Mouse (Mus musculus): ENCODE results near the gene Ncdn.

The Ncdn gene

DNA sequence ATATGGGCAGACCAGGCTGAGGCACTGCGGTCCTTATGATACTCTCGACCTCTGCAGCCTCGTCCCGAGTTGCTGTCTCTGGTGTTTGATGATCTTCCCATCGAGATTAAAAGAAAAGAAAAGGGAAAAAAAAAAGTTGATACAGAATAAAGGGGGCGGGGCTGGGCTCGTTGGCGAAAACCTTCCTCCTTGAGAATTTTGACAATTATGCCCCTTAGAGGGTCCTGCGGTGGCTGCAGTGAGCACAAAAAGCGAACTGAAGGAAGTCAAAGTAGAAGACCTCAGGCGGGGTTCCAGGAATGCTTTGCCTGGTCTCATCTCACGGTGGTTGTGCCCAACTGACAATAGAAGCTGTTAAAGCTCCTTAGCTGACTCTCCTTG lies 983 bp upstream of the Ncdn start:
- in situ Hi-C loops (cut with MboI; ENCODE audit: unreplicated experiment in 2 of 2): loop anchor here in 1 of 2 experiments (10.0 kb wide), 1 partner anchor 491 kb away; the partner anchor contains the start of gene Smim12

GRCm38 (mm10) chr4:126752608-126753141 lies 563 bp downstream of the Ncdn start:
- in situ Hi-C loops (cut with MboI; ENCODE audit: unreplicated experiment in 2 of 2): loop anchor here in 1 of 2 experiments (10.0 kb wide), 1 partner anchor 492 kb away; the partner anchor contains the start of gene Smim12

DNA sequence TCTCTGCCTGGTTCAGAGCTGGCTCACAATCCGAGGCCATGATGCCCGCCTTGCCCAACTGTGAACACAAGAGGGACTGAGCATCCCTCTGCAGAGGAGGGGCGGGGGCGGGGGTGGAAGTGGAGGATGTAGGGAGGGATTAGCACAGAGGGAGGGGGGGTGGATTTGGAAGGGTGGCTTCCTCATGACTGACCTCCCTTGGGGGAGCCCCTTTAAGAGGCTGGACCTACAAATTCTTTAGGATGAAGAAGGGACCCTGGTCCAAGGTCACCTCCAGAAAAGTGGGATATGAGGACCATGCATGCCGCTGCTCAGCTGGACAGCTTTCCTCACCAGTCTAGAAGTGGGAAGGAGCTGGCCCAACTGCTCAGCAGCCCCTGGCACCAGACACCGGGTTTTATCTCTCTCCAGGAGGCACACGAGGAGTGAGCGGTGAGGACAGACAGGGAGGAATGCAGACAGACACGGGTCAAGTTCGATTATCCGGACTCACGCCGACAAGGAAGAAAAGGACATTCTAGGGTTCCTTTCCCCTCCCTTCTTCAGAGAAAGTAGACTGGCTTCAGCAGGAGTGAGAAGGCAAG lies 1.1 kb downstream of the Ncdn start:
- in situ Hi-C loops (cut with MboI; ENCODE audit: unreplicated experiment in 2 of 2): loop anchor here in 1 of 2 experiments (10.0 kb wide), 1 partner anchor 493 kb away; the partner anchor contains the start of gene Smim12

DNA sequence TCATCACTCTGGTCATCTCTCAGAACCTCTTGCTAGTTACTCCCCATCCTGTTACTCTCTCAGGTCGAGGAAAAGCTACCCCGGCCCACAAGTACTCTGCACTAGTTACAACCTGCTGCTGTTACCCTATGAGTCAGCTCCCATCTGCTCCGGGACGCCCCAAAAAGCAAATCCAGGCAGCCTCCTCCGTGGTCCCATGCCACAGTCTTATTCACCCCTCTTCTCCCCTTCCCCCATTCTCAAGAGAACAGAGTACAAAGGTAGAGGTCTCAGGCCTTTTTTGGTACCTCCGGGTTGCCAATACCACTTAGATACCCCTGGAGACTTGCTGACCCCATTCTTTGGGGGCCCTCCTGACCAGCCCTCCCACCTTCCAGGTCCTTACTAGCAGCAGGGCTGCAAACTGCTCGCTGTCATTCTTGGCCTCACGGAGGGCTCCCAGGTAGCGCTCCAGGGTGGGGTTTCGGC lies 1.6 kb downstream of the Ncdn start:
- in situ Hi-C loops (cut with MboI; ENCODE audit: unreplicated experiment in 2 of 2): loop anchor here in 1 of 2 experiments (10.0 kb wide), 1 partner anchor 493 kb away; the partner anchor contains the start of gene Smim12

- in situ Hi-C loops (cut with MboI; ENCODE audit: unreplicated experiment in 2 of 2): loop anchor here in 1 of 2 experiments (10.0 kb wide), 1 partner anchor 494 kb away; the partner anchor contains the start of gene Smim12
These were observed 2.2 kb downstream of the Ncdn start for GRCm38 (mm10) chr4:126750863-126751555.

DNA sequence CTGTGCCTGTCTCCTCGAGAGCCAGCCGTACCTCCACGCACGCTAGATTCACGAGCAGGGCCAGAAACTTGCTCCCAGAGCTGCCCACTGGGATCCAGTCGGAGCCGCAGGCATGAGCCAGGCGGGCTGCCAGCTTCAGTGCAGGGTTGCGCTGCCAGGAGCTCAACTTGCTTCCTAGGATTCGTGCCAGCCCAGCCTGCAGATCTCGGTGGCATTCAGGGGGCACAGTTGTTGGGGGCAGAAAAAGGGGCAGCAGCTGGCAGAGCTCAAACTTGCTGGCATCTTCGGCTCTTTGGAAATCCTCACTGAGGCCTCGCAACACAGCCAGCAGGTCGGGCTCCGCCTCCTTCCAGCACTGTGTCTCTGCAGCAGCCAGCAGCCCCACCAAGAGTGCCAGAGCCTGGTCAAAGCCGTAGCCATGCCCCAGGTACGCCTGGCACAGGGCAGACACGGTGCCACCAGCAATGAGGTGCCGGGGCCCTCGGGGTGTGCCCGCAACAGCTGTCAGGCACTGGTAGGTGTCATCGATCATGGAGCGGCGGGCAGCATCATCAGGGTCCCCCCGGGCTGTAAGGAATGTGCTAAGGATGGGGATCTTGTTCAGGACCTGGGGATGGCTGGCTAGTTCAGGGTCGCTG lies 3.1 kb downstream of the Ncdn start:
- in situ Hi-C loops (cut with MboI; ENCODE audit: unreplicated experiment in 2 of 2): loop anchor here in 1 of 2 experiments (10.0 kb wide), 1 partner anchor 495 kb away; the partner anchor contains the start of gene Smim12

GRCm38 (mm10) chr4:126749553-126749952 lies 3.7 kb downstream of the Ncdn start:
- in situ Hi-C loops (cut with MboI; ENCODE audit: unreplicated experiment in 2 of 2): loop anchor here (5.0 to 25.0 kb wide), 4 partner anchors 88 to 488 kb away; partner anchors contain the start of genes Clspn (in 2 of the 2) and Smim12 (in 1 of the 2)

DNA sequence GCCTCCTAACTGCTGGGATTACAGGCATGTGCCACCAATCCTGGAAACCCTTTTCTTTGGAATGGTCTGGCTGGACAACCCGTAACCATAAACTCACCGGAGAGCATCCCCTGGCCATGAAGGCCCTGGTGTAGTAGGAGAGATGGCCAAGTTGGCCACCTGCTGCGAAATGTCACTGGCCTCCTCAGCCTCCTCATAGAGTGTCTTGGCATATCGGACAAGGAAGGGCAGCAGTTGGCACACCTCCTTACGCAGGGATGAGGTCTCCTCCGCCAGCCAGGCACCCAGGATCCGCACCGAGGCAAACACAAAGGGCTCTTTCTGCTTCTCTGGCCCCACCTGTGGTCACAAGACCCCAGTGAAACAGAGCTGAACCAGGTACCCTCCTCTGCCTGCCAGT lies 4.9 kb downstream of the Ncdn start:
- in situ Hi-C loops (cut with MboI; ENCODE audit: unreplicated experiment in 2 of 2): loop anchor here (5.0 to 25.0 kb wide), 4 partner anchors 89 to 489 kb away; partner anchors contain the start of genes Clspn (in 2 of the 2) and Smim12 (in 1 of the 2)

DNA sequence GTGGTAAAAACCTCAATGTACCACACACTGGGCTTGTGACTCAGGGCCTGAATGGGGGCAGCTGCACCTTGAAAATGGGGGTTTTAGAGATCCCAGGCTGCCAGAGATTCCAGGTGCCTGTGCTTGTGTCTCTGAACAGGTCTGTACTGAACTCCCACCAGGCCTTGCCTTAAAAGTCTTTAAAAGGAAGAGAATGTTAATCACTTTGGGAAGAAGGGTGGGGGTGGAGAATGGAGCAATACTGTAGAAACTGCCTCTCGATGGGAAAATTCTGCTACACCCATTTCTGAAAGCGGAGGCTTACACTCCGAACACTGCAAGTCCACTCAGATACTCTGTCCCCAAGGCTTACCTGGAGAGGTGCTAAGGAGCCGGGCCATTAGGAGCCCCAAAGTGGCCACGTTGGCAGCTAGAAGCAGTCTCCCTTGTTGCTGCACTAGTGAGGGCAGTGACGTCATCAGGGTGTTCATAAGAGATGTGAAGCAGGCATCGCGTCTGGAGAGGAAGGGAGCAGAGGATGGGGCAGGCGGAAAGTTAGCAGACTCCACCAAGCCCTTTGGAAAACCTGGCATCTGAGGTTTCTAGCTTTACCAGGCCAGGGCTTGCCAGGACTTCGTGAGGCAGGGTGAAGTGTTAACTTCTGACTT lies 6.9 kb downstream of the Ncdn start:
- in situ Hi-C loops (cut with MboI; ENCODE audit: unreplicated experiment in 2 of 2): loop anchor here (5.0 to 25.0 kb wide), 4 partner anchors 91 to 491 kb away; partner anchors contain the start of genes Clspn (in 2 of the 2) and Smim12 (in 1 of the 2)

DNA sequence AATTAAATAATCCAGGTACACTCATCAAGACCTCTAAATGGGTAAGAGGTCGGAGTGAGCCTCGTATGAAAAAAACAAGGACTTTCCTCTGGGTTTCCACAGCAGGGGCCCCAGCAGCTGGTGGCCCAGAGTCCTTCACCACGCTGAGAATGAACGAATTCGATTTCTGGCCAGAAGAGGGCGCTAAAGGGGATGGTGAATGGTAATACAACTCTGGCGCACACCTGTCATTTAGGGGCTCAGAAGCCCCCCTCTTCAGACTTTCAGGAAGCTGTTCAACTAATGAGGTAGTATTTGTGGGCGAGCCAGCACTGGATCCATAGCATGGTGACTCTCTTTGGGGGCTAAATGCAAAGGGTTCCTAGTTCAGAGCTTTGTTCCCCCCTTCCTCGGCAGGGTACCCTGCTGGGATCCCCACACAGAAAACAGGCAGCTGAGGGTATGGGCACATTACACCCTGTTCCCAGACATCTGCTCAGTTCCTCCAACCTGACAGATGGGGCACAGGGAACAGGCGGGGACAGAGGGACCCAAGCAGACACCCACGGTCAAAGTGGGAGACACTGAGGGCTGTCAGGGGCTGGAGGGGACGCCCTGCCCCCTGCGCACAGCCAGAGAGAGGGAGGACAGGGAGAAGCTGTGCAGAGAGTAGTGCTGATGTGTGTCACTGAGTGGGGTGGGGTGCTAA lies 7.6 kb downstream of the Ncdn start:
- in situ Hi-C loops (cut with MboI; ENCODE audit: unreplicated experiment in 2 of 2): loop anchor here (5.0 to 25.0 kb wide), 4 partner anchors 92 to 492 kb away; partner anchors contain the start of genes Clspn (in 2 of the 2) and Smim12 (in 1 of the 2)

GRCm38 (mm10) chr4:126744831-126745230 lies 8.4 kb downstream of the Ncdn start:
- in situ Hi-C loops (cut with MboI; ENCODE audit: unreplicated experiment in 2 of 2): loop anchor here (5.0 to 25.0 kb wide), 5 partner anchors 92 to 492 kb away; partner anchors contain the start of genes Clspn (in 2 of the 2) and Smim12 (in 1 of the 2)

DNA sequence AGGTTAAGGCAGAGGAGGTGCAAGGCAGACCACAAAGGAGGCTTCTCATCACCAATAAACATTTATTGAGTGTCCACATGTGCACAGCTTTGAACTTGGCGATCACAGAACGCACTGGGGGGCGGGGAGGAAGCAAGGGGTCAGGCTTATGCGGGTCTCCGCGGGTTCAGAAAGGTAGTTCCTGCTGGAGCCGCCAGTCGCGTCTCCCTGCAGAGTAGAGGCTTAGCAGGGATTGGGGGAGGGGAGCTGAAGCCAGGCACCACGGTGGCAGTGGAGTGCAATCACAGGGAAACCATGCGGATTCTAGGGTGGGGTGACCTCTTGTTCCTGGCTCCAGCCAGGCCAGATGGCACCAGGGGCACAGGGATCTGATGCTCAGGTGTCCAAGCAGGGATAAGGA lies 9.5 kb downstream of the Ncdn start:
- in situ Hi-C loops (cut with MboI; ENCODE audit: unreplicated experiment in 2 of 2): loop anchor here in 1 of 2 experiments (5.0 to 25.0 kb wide), 2 partner anchors 146 to 494 kb away; partner anchors contain the start of gene Smim12

DNA sequence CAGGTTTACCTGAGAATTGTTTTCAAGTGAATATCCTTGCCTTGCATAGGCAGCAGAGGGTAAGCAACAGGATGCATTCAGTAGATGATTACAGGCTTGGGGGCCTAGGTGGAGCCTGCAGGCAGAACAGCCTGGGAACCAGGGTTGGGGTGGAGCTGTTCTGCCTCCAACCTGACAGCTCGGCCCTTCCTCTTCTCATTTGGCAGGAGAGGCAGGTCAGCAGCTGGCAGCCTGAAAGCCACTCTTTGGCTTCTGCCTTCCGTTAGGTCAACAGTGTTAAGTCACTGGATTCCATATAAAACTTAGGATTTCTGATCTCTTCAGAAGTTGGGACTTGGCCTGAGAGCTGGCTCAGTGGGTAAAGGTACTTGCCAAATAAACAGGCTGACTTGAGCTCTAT lies 10.3 kb downstream of the Ncdn start:
- in situ Hi-C loops (cut with MboI; ENCODE audit: unreplicated experiment in 2 of 2): loop anchor here in 1 of 2 experiments (5.0 to 25.0 kb wide), 2 partner anchors 146 to 494 kb away; partner anchors contain the start of gene Smim12

DNA sequence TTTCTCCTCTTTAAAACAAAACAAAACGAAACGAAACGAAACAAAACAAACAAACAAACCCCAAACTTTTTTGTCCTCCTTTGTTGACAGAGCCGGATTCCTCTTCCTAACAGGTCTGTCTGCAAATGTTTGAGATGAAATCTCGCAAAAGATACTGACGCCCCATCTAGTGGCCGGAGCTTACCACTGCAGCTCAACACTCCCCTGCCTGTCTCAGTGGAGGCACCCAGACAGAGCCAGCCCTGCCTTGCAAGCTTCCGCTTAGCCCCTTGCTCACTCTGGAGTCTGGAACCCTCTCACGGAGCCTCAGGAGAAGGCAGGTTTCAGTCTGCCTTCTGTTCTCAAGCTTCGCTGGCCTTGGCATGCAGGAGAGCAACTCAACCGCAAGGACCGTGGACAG lies 11.8 kb downstream of the Ncdn start:
- in situ Hi-C loops (cut with MboI; ENCODE audit: unreplicated experiment in 2 of 2): loop anchor here in 1 of 2 experiments (5.0 to 25.0 kb wide), 2 partner anchors 144 to 496 kb away; partner anchors contain the start of gene Smim12

DNA sequence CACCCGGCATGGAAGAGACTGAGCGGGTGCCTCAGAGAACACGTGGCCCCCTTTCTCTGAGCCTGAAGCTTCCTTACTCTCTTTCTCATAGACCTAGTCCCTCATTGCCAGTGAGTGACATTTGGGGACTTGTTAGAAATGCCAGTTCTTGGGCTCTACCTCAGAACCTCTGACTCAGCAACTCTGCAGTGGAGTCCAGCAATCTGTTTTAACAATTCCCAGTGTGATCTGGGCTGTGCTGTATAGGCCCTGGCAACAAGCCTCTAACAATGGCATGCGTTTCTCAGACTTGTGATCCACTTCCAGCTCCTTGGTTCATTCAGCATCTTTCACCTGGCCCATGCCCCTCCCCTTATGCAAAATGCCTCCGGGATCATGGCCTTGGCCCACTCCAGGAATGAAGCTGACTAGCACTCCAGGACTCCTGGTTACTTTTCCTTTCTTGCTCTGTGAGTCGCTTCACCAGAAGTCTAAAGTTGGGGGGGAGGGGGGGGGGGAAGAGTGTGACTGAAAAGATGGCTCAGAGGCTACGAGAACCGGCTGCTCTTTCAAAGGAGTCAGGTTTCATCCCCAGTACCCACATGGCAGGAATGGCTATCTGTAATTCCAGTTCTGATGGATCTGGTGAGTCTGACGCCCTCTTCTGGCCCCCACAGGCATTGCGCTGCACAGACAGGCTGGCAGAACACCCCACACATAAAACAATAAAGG lies 13.1 kb downstream of the Ncdn start:
- in situ Hi-C loops (cut with MboI; ENCODE audit: unreplicated experiment in 2 of 2): loop anchor here (5.0 to 25.0 kb wide), 3 partner anchors 133 to 497 kb away; partner anchors contain the start of genes 5730409E04Rik (in 1 of the 2) and Smim12 (in 1 of the 2)

DNA sequence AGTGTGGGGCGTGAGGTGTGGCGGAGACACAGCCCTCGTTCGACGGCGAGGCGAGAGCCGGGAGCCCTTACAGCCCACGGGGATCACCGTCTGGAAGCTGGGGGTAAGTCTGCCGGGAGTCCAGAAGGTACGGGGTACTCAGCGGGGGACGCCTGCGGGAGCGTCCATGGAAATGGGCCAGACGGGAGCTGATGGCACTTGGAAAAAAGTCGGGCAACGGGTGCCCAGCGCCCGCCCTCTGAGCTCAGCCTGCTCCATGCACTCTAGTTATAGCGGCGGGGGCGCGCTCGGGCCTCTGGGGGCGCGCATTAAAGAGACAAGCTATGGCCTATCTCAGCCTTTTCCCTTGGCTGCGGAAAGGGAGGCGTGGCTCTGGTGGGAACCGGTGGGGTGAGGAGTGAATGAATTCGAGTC lies 17.2 kb downstream of the Ncdn start, which contains the start of gene Tfap2e:
Gene Tfap2e, minus strand, starts transcription at position 240 of the 414 bp plus-strand sequence.
- in situ Hi-C loops (cut with MboI; ENCODE audit: unreplicated experiment in 2 of 2): loop anchor here (5.0 to 25.0 kb wide), 2 partner anchors 129 to 501 kb away; partner anchors contain the start of genes 5730409E04Rik (in 1 of the 2) and Smim12 (in 1 of the 2)

DNA sequence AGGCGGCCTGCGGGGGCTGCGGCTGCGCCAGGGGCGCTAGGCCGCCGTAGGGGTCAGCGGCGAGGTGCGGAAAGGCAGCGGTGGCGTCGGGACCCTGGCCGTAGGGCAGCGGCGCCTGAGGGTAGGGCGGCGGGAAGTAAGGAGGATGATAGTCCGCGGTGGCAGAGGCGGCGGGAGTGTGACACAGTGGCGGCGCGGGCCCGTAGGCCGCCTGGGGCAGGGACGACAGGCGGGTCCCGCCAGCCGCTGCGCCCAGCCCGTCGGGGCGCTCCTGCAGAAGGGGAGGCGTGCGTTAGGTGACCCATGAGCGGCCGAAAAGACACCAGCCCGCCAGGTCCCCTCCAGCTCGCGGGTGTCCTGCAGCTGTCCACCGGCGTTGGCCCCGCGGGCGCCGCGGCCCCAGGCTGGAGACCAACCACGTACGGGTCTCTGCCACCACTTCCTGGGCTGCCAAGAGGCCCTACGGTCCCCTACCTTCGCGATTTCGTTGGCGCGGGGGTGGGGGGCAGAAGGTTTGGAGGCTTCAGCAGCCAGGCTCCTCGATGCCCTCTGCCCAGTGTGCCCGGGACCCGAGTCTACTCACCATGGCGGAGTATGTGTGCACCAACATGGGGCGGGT lies 17.7 kb downstream of the Ncdn start:
- in situ Hi-C loops (cut with MboI; ENCODE audit: unreplicated experiment in 2 of 2): loop anchor here (5.0 to 25.0 kb wide), 2 partner anchors 128 to 502 kb away; partner anchors contain the start of genes 5730409E04Rik (in 1 of the 2) and Smim12 (in 1 of the 2)
